Mouse (Mus musculus) liver, postnatal 0 days (tissue): ENCODE data around the gene Zcchc2.

Experiments
- CTCF ChIP-seq: sonication (generic); IDR thresholded peaks from 2 replicates; pipeline ENCODE4 v1.5.1; 2016; ENCODE audit warnings: antibody characterized with exemption, low read depth
- EP300 ChIP-seq: IDR thresholded peaks from 2 replicates; pipeline ENCODE4 v1.6.1; 2016; ENCODE audit warnings: antibody characterized with exemption, low read depth, mild to moderate bottlenecking

GRCm38 (mm10) chr1:106074141-106074540 is 83.9 kb downstream of the Zcchc2 start:
- TF ChIP-seq CTCF = no peak
- no peak for TF ChIP-seq EP300
